12 mouse cellular contexts compared by ENCODE assay signal in genomic region chr15:96744882-96745296, GRCm38 (mm10). TPM values are rescaled to one million over a fixed set of nuclear protein-coding genes. Genes with fewer than 3 reads are reported as not detected.
DNase-seq lines count a peak whose midpoint lies in the region; ATAC-seq lines count a peak whose summit lies in the region.
"Had no signal": no experiment of that assay in that cellular context is flagged by ENCODE, and none has a peak within 500 bp of the region (broad histone marks: within the 10 kb centered on the region; RNA-seq: fewer than 3 reads in every experiment).

No protein-coding gene starts in this region.

- WGBS in heart, embryonic 12.5 days = 88% methylated on average over 5 of the region's 5 CpGs

- H3K9ac ChIP-seq in heart, embryonic 12.5 days = no peak overlapping the region
- H3K9ac ChIP-seq: hindbrain, embryonic 14.5 days had no signal

- H3K36me3 ChIP-seq in heart, embryonic 12.5 days = no peaks in the 10 kb centered on the region
- no peaks in the 10 kb centered on the region for H3K36me3 ChIP-seq in splenic B cell, adult 2 months (ENCODE audit: control insufficient read depth, insufficient read depth, low read length, poor library complexity, severe bottlenecking)

- DNase-seq in heart, postnatal 14 days = no peak
- DNase-seq in lung, postnatal 36 days = peak; percentile 18
- DNase-seq in lung, postnatal 14 days = no peak
- DNase-seq in splenic B cell, adult 2 months (ENCODE audit: low read depth, low spot score) = peak; percentile 75
- DNase-seq in adrenal gland, postnatal 10 days = no peak
- no peak for DNase-seq in left cerebral cortex, postnatal 4 days
- DNase-seq: cerebellum, postnatal 14 days had no signal

- H3K4me1 ChIP-seq in heart, embryonic 12.5 days (replicated peaks) = peaks cover 42% of the 10 kb centered on the region

- intact Hi-C loops in heart, postnatal 14 days (cut with DNase I) = loop anchor here (5.0 kb wide), 2 partner anchors 33 to 48 kb away; partner anchors contain the start of gene Slc38a2
- intact Hi-C loops in left cerebral cortex, postnatal 4 days (cut with DNase I) = no loop called here

- no peak overlapping the region for H3K4me3 ChIP-seq in heart, embryonic 12.5 days
- H3K4me3 ChIP-seq: left cerebral cortex, adult 2 months had no signal

- ATAC-seq in heart, embryonic 12.5 days (ENCODE audit: insufficient number of reproducible peaks, low FRiP score) = no peak
- peak; percentile 91 for ATAC-seq in inflammation-experienced regulatory T-cells, adult 6 months

- H3K27me3 ChIP-seq in heart, embryonic 12.5 days (replicated peaks) = no peaks in the 10 kb centered on the region
- no peaks in the 10 kb centered on the region for H3K27me3 ChIP-seq in splenic B cell, adult 2 months (ENCODE audit: control insufficient read depth, insufficient read depth, low read length, poor library complexity, severe bottlenecking)

- H3K9me3 ChIP-seq in heart, embryonic 12.5 days (replicated peaks) = no peaks in the 10 kb centered on the region

- H3K4me2 ChIP-seq in heart, embryonic 12.5 days = no peak overlapping the region
- H3K4me2 ChIP-seq: hindbrain, embryonic 14.5 days had no signal

- peak overlapping the region; percentile 92 for H3K27ac ChIP-seq in heart, embryonic 12.5 days (ENCODE audit: poor library complexity, severe bottlenecking)
- H3K27ac ChIP-seq: hindbrain, embryonic 14.5 days; kidney, postnatal 0 days; left cerebral cortex, adult 2 months had no signal

RNA-seq across cellular contexts. Expression of gene Slc38a2, which starts 45.4 kb away (rescaled TPM):
- polyA plus RNA-seq in heart, embryonic 12.5 days (2016; fragmentation: Nextera tagmentation; extraction: Ambion mirVana) = 154 and 161 TPM in 2 replicates
- 100 to 1,000 TPM; 257 to 301 TPM for total RNA-seq in heart, postnatal 14 days (2021)
- 10 to 100 TPM; 36.1 to 44.6 (median 42.9) TPM for polyA plus RNA-seq in inflammation-experienced regulatory T-cells, adult 6 months (2017; shearing (Covaris generic))
- total RNA-seq in adrenal gland, postnatal 10 days (2021) = 100 to 1,000 TPM in 1 of 2 experiments, 10 to 100 TPM in 1; 99.1 to 143 TPM
- total RNA-seq in left cerebral cortex, postnatal 4 days (2021) = 100 to 1,000 TPM; 114 to 124 TPM

Comparison
In these comparisons a context has a peak if more than half of its experiments do, and no peak if none do; other contexts are left out.
1. DNase-seq: peak in lung, postnatal 36 days (single experiment) and splenic B cell, adult 2 months (single experiment); none in heart, postnatal 14 days (0 of 2), lung, postnatal 14 days (single experiment), adrenal gland, postnatal 10 days (single experiment) and left cerebral cortex, postnatal 4 days (single experiment).